Mouse (Mus musculus): ENCODE measurements at regions not wholly inside any gene's neighbourhood (a gene's known extent, or its start where the extent isn't known, plus 50 kb on each side); places are given as distances from the start of the nearest gene placed in this dataset.

DNA sequence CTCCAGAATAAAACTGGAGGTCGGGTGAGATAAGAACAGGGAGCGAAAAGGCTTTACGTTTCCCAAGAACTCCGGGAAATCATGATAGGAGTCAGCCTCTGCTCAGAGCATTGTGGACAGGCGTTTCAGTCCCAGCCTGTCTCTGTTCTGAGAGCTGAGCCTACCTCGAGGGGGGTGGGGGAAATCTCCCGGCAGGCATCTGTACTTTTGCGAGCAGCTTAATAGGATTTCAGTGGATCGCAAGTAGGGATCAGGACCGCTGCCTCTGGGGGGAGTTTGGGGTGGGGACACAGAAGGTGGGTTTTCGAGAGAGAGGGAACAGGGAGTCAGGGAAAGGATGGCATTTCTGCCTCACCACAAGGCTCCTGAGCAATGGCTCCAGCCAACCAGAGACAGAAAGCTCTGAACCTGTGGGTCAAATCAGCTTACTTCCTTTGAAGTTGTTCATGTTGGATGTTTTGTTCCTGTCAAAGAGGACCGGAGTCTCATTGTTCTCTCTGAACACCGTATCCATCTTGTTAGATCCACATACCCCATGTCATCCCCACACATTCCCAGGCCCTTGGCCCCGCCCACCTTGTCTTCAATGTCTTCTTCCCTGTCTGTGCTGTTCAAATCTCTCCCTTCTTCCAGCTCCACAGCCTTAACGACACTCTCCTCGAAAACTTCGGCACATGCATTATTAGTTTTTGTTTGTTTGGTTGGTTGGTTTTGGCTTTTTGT lies 109.5 kb downstream of the Trim29 start:
- TF ChIP-seq CTCF (IDR thresholded peaks at IDR 0.05; ENCODE audit: extremely low read depth, insufficient read length, insufficient replicate concordance, low read depth, low read length) (no peak), POLR2A (IDR thresholded peaks at IDR 0.05; ENCODE audit: low read depth, low read length) (no peak)

Data from small intestine, adult 2 months (tissue).